Mouse (Mus musculus): ENCODE results near the gene Olfr221.

- TF ChIP-seq CTCF (conservative IDR thresholded peaks at IDR 0.05; ENCODE audit: insufficient read depth, insufficient read length, low read depth, low read length) (peak; percentile 41; the same call in 1 of the 2 replicates), POLR2A (IDR thresholded peaks at IDR 0.05; ENCODE audit: low read depth, low read length) (no peak)
Measured at GRCm38 (mm10) chr14:52044901-52045678, 2.8 kb upstream of the Olfr221 start.

Data from kidney, adult 2 months (tissue).